Mouse (Mus musculus) myocyte (in vitro differentiated cells): ENCODE measurements around the gene Fam81a. TPM values are rescaled to one million over a fixed set of nuclear protein-coding genes. Genes with fewer than 3 reads are reported as not detected.

ENCODE experiments used
- H3K27me3 ChIP-seq: one replicate; pipeline ENCODE4 v1.6.1; 2011; ENCODE audit not compliant: control insufficient read depth, insufficient read depth, insufficient read length
- H3K36me3 ChIP-seq: one replicate; pipeline ENCODE4 v1.6.1; 2011; ENCODE audit not compliant: control insufficient read depth, insufficient read depth
- H3K4me2 ChIP-seq: one replicate; pipeline ENCODE4 v1.6.1; 2011; ENCODE audit warnings: low read depth, control low read depth
- H3K4me3 ChIP-seq: one replicate; pipeline ENCODE4 v1.5.1; 2011; ENCODE audit warnings: mild to moderate bottlenecking, control low read depth, moderate library complexity
- H3K79me2 ChIP-seq: one replicate; pipeline ENCODE4 v1.6.1; 2011; ENCODE audit not compliant: control insufficient read depth, insufficient read depth
- H3ac ChIP-seq: one replicate; pipeline ENCODE4 v1.6.1; 2011; ENCODE audit not compliant: control insufficient read depth, insufficient read length
- CEBPB ChIP-seq: IDR thresholded peaks from 2 replicates; pipeline ENCODE4 v1.6.1; 2011; ENCODE audit warnings: mild to moderate bottlenecking, moderate library complexity; ENCODE audit not compliant: poor library complexity, insufficient read depth, severe bottlenecking
- E2F4 ChIP-seq: IDR thresholded peaks from one replicate; pipeline ENCODE4 v1.6.1; 2011; ENCODE audit warnings: mild to moderate bottlenecking, control low read depth, moderate library complexity; ENCODE audit not compliant: insufficient read depth
- MAX ChIP-seq: IDR thresholded peaks from one replicate; pipeline ENCODE4 v1.6.1; 2011; ENCODE audit warnings: low read depth, mild to moderate bottlenecking, control low read depth
- MYOD1 ChIP-seq, 3 experiments: IDR thresholded peaks; one replicate each; pipeline ENCODE4 v1.6.1; 2011; ENCODE audit warnings: control low read depth in 2 of 3, low read depth in 2 of 3, mild to moderate bottlenecking in 2 of 3, moderate library complexity in 1 of 3; ENCODE audit not compliant: insufficient read length in 2 of 3, control insufficient read depth in 1 of 3
- MYOG ChIP-seq, 3 experiments: IDR thresholded peaks; one replicate each; pipeline ENCODE4 v1.6.1; 2011; ENCODE audit warnings: control low read depth in 2 of 3, low read depth in 2 of 3, mild to moderate bottlenecking in 2 of 3; ENCODE audit not compliant: insufficient read length in 2 of 3, control insufficient read depth in 1 of 3, insufficient read depth in 1 of 3
- POLR2A ChIP-seq: IDR thresholded peaks from one replicate; pipeline ENCODE4 v1.6.1; 2011; ENCODE audit warnings: low read depth, mild to moderate bottlenecking, control low read depth, moderate library complexity; ENCODE audit not compliant: insufficient read length
- POLR2AphosphoS2 ChIP-seq: IDR thresholded peaks from one replicate; pipeline ENCODE4 v1.6.1; 2011; ENCODE audit warnings: low read depth, control low read depth; ENCODE audit not compliant: insufficient read length
- REST ChIP-seq: IDR thresholded peaks from one replicate; pipeline ENCODE4 v1.6.1; 2011; ENCODE audit warnings: mild to moderate bottlenecking, control low read depth, moderate library complexity; ENCODE audit not compliant: insufficient read depth, insufficient read length
- SRF ChIP-seq: IDR thresholded peaks from one replicate; pipeline ENCODE4 v1.6.1; 2011; ENCODE audit warnings: low read depth; ENCODE audit not compliant: control insufficient read depth, insufficient read length
- TCF12 ChIP-seq: IDR thresholded peaks from one replicate; pipeline ENCODE4 v1.6.1; 2011; ENCODE audit warnings: mild to moderate bottlenecking, control low read depth; ENCODE audit not compliant: poor library complexity, insufficient read depth, severe bottlenecking
- TCF3 ChIP-seq: IDR thresholded peaks from one replicate; pipeline ENCODE4 v1.6.1; 2011; ENCODE audit warnings: low read depth, control low read depth; ENCODE audit not compliant: insufficient read length
- USF1 ChIP-seq: IDR thresholded peaks from one replicate; pipeline ENCODE4 v1.6.1; 2011; ENCODE audit warnings: low read depth, mild to moderate bottlenecking, control low read depth, moderate library complexity
- polyA plus RNA-seq: library from polyadenylated mRNA; unstranded; fragments of >200 nt; fragmentation: generic; extraction: Trizol; gene quantifications from one replicate; pipeline ENCODE4 v1.2.1, GENCODE M21; 2012; ENCODE audit warnings: missing spikeins

Fam81a gene
- 0.20 TPM for polyA plus RNA-seq

GRCm38 (mm10) chr9:70142460-70142859, at the start of gene Fam81a:
TSS of gene Fam81a (minus strand) at chr9:70142560.
- Histone ChIP-seq H3K36me3 (no peaks in the 10 kb centered on the region), H3ac (no peak within 1 kb of the TSS), H3K4me2 (peak within 1 kb of the TSS; percentile 72)

DNA sequence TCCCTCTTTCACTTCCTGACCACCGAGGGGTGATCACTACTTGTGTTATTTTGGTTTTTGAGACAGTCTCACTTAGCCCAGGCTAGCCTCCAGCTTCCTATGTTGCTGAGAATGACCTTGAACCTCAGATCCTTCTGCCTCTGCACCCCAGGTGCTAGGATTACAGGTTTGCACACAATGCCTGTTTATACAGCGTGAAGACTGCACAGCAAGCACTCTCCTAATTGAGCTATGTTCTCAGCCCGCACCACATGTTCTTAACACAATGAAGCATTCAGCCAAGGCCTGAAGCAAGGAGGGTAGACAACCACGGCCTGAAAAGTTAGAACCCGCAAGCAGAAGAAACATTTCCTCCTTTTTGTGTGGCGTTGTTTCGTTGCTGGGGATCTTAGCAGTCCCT, 40.3 kb upstream of the Fam81a start:
- no peaks in the 10 kb centered on the region for H3K79me2 ChIP-seq
- no peaks in the 10 kb centered on the region for H3K27me3 ChIP-seq
- H3K4me2 ChIP-seq: no peak overlapping the region
- no peaks in the 10 kb centered on the region for H3K36me3 ChIP-seq
- no peak overlapping the region for H3ac ChIP-seq
- TF ChIP-seq REST (no peak), MYOG (IDR thresholded peaks at IDR 0.05; ENCODE audit: control insufficient read depth in 1 of 3, insufficient read depth in 1 of 3, insufficient read length in 2 of 3, low read depth in 2 of 3) (no peak), TCF12 (no peak), POLR2A (no peak), USF1 (no peak), MYOD1 (IDR thresholded peaks at IDR 0.05; ENCODE audit: control insufficient read depth in 1 of 3, insufficient read length in 2 of 3, low read depth in 2 of 3) (no peak), TCF3 (no peak), MAX (no peak), E2F4 (no peak), CEBPB (no peak), POLR2AphosphoS2 (no peak), SRF (no peak)
- H3K4me3 ChIP-seq: no peak overlapping the region

More at GRCm38 (mm10) chr9:70142460-70142859, at the start of gene Fam81a:
- no peaks in the 10 kb centered on the region for H3K79me2 ChIP-seq
- TF ChIP-seq TCF12: no peak
- TF ChIP-seq MYOG (IDR thresholded peaks at IDR 0.05; ENCODE audit: control insufficient read depth in 1 of 3, insufficient read depth in 1 of 3, insufficient read length in 2 of 3, low read depth in 2 of 3): no peak
- no peak for TF ChIP-seq POLR2AphosphoS2
- no peak for TF ChIP-seq MAX
- no peak for TF ChIP-seq POLR2A
- no peak for TF ChIP-seq MYOD1 (IDR thresholded peaks at IDR 0.05; ENCODE audit: control insufficient read depth in 1 of 3, insufficient read length in 2 of 3, low read depth in 2 of 3)
- no peak within 1 kb of the TSS for H3K4me3 ChIP-seq
- peaks cover 6% of the 10 kb centered on the region for H3K27me3 ChIP-seq

GRCm38 (mm10) chr9:70181719-70182118, 39.4 kb upstream of the Fam81a start:
- Histone ChIP-seq H3K27me3 (no peaks in the 10 kb centered on the region), H3K79me2 (no peaks in the 10 kb centered on the region)
- TF ChIP-seq MAX: no peak
- TF ChIP-seq SRF: no peak
- TF ChIP-seq POLR2A: no peak
- TF ChIP-seq USF1: no peak

DNA sequence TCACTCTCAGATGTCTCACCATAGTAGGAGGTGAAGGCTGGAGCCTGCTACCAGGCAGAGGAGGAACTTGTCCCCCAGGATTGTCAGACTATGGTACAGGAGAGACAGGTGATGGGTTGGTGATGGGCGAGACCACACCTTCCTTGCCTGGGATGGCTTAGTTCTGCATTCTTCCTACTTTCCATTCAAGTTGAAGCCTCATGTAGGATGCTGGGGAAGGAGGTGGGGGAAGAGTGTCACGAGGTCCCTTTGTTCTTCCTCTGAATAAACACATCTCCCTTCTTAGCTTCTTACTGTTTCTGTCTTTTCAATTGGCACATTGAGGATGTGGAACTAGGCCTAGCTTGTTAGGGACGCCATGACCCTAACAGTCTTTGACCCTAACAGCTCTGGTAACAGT, 33.9 kb upstream of the Fam81a start:
- Histone ChIP-seq H3K36me3 (no peaks in the 10 kb centered on the region), H3K27me3 (no peaks in the 10 kb centered on the region), H3K79me2 (no peaks in the 10 kb centered on the region), H3ac (no peak overlapping the region), H3K4me3 (no peak overlapping the region), H3K4me2 (no peak overlapping the region)
- TF ChIP-seq POLR2AphosphoS2 (no peak), TCF12 (no peak), REST (no peak), POLR2A (no peak), MYOG (IDR thresholded peaks at IDR 0.05; ENCODE audit: control insufficient read depth in 1 of 3, insufficient read depth in 1 of 3, insufficient read length in 2 of 3, low read depth in 2 of 3) (no peak)

More at GRCm38 (mm10) chr9:70181719-70182118, 39.4 kb upstream of the Fam81a start:
- no peak overlapping the region for H3ac ChIP-seq
- no peaks in the 10 kb centered on the region for H3K36me3 ChIP-seq
- no peak overlapping the region for H3K4me2 ChIP-seq
- no peak overlapping the region for H3K4me3 ChIP-seq

GRCm38 (mm10) chr9:70174896-70175295, 32.5 kb upstream of the Fam81a start:
- H3K79me2 ChIP-seq: no peaks in the 10 kb centered on the region
- H3ac ChIP-seq: no peak overlapping the region
- H3K36me3 ChIP-seq: no peaks in the 10 kb centered on the region
- H3K4me2 ChIP-seq: no peak overlapping the region
- TF ChIP-seq REST (no peak), USF1 (no peak), MAX (no peak), TCF3 (no peak), POLR2AphosphoS2 (no peak), POLR2A (no peak), MYOG (IDR thresholded peaks at IDR 0.05; ENCODE audit: control insufficient read depth in 1 of 3, insufficient read depth in 1 of 3, insufficient read length in 2 of 3, low read depth in 2 of 3) (no peak), MYOD1 (IDR thresholded peaks at IDR 0.05; ENCODE audit: control insufficient read depth in 1 of 3, insufficient read length in 2 of 3, low read depth in 2 of 3) (no peak), SRF (no peak), E2F4 (no peak), CEBPB (no peak), TCF12 (no peak)
- no peaks in the 10 kb centered on the region for H3K27me3 ChIP-seq
- no peak overlapping the region for H3K4me3 ChIP-seq
